Mouse (Mus musculus): ENCODE data around the gene Ccdc50. TPM values are rescaled to one million over a fixed set of nuclear protein-coding genes. Genes with fewer than 3 reads are reported as not detected.

Gene Ccdc50
- total RNA-seq, 2 experiments from 2014 or later, result 48.2 to 51.8 TPM

Other genes starting within 250 kb of the Ccdc50 start
- gene Ostn, start 81.4 kb upstream of the Ccdc50 start, total RNA-seq (2021), result not detected
- not detected for gene Uts2b, start 18.6 kb upstream of the Ccdc50 start, total RNA-seq (2021)

Measured in layer of hippocampus, postnatal 25 days (tissue).